Mouse (Mus musculus): ENCODE results near the gene Zswim5.

The Zswim5 gene

GRCm38 (mm10) chr4:117007058-117007457, 129.9 kb downstream of the Zswim5 start:
- no peak for DNase-seq

DNA sequence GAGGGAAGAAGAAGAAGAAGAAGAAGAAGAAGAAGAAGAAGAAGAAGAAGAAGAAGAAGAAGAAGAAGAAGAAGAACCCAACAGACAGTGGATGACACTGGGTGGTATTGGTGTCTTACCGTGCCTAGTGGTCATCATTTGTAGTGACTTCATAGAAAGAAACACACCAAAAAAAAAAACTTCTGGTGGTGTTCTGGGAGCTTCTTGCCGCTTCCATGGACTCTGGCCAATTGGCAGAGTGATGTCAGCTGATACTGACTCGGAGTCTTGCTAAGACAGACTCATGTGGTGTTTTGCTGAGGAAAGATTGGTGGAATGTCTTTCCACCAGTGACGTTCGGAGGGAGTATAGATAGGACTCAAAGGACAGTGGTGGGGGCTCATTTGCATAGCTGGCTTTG, 133.1 kb downstream of the Zswim5 start:
- peak in 1 of 2 experiments; percentile 22 for DNase-seq

GRCm38 (mm10) chr4:117013596-117013995, 136.4 kb downstream of the Zswim5 start:
- no peak for DNase-seq

DNA sequence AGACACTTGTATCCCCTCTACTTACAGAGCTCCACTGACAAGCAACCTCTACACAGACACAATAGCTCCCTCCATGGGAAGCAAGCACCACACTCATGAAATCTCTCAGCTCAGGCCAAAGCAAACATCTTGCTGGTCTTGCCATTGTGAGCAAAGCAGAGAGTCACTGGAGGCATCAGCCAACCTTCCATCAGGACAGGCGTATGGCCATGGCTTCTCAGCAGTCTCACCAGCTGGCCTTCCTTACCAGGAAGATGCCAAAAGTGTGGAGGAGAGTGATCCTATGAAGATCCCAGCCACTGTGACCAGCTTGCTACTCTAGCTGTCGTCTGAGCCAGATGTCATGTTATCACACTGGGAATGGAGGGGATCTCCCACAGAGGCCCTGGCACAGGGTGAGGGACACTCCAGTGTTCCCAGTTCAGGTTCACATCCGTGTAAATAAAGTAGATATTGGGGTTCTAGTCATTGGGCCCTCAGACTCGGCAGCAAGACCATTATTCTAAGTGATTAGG, 137.8 kb downstream of the Zswim5 start:
- DNase-seq, result peak; percentile 62 to 68

DNA sequence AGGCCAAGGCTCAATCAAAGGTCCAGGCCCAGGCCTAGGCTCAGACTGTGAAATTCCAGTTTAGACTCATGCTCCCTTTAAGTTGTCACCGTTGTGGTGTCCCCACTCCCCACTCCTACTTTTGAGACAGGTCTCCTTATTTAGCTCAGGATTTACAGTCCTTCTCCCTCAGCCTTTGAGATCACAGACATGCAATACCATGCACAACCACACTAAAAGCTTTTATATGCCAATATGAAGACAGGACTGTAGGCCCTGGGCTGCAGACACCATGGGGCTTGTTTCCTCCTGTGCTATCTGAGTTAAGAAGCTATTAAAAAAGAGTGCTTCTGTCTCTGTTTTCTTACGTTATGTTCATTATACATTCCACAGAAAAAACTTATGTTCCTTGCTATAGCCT, 140.6 kb downstream of the Zswim5 start:
- DNase-seq, result no peak

DNA sequence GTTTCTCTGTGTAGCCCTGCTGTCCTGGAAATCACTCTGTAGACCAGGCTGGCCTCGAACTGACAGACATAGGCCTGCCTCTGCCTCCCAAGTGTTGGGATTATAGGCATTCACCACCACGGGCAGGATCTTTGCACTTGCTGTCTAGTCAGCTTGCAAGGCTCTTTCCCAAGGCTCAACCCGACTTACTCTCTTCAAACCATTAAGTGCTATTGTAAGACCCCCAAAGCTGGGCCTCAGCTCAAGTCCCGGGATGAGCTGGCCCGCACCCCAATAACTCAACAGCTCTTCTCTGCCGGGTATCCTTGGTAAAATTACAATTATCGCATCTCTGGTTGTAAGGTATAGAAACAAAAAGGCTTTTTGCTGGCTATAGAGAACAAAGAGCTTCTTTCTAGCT, 141.2 kb downstream of the Zswim5 start:
- no peak for DNase-seq

DNA sequence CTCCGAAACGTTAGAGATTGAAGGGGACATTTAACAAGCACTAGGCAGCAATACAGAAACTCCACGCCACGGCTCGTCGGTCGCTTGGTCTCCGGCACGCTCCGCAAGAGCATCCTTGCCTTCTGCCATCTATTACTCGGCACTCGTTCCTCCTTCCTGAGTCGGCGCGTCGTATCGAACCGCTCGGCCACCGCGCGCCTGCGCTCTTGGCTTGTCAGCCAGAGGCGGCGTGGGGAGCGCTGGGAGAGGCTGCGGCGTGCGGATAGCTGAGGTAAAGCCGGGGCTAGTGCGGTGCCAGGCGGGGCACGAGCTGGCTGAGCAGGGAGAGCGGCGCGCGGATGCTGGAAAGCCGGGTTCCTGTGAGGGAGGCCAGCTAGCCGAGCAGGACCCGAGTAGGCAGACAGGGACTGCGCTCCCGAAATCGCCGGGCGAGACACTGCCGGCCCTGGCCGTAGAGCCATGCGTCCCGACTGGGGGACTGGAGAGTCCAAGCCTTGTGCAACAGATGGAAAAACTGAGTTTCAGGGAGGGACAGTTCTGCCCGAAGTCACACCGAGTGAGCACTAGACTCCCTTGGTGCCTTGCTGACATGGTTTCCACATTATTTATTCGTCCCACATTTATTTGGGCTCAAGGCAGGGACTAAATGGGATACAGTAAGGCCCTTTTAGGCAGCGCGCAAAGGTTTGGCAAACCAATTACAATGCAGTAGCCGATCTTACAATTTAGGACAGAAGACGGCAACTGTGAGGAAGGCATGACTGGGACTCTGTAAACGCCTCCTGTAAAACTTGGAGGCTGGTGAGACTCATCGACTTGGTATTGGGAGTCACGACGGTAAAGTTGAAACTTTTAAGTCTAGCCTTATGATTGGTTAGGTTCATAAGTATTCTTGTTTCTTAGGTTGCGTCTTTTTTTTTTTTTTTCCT, 142.3 kb downstream of the Zswim5 start, which contains the start of gene Eif2b3:
Gene Eif2b3 (plus strand): TSS at position 197 of the 929 bp plus-strand sequence.
- DNase-seq, result peak; percentile 93 to 95

DNA sequence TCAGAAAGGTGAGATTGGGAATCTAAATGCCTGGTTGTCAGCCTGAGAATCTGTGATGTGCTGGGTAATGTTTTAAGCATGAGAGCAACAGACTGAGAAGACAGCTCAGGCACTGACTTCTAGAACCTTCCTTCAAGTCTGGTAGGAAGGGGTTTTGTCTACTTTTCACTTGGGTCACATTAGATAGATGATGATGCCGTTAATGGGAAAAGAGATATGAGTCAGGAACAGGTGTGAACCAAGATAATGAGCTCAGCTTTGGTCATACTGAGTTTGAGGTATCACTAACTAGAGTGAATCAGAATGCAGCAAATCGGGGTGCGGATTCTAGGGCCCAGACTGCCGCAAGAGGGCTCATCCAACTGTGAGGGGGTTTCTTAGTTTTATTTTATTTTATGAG, 146.3 kb downstream of the Zswim5 start:
- DNase-seq, result no peak

DNA sequence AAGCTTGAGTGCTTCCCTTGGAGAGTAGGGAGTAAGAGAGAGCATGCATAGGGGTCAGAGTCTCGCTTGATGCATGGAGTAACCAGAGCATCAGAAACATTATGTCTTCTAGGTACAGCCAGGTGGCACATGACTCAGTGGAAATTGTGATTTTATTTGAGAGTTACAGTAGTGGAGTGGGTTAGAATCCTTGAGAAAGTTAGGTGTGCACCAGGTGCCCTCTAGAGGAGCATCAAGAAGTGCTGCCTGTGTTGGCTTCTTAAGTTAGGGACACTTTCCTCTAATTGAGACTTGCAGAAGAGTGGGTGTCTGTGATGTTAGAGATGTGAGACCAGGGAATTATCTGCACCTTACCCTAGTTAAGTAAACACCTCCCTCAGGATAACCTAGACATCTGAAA, 153.9 kb downstream of the Zswim5 start:
- DNase-seq, result no peak

All from cerebellum, postnatal 10 days (tissue).